Mouse (Mus musculus) CH12.LX (cell line): ENCODE results near the gene Pyurf. TPM values are rescaled to one million over a fixed set of nuclear protein-coding genes. Genes with fewer than 3 reads are reported as not detected.

Experiments
- DNase-seq: peaks from one replicate; pipeline ENCODE4 v3.0.0-alpha.2; 2013; ENCODE audit errors: extremely low read depth
- H3K27ac ChIP-seq: 2 replicates; pipeline ENCODE4 v1.5.1; 2012; ENCODE audit warnings: low read depth, mild to moderate bottlenecking, control low read depth, moderate library complexity; ENCODE audit not compliant: insufficient read depth
- H3K27me3 ChIP-seq: replicated peaks from 2 replicates; pipeline ENCODE3; 2012; ENCODE audit warnings: inconsistent platforms
- H3K36me3 ChIP-seq, 2 experiments: replicated peaks in 1 of 2; 2 replicates each; pipeline versions ENCODE3 to v1.6.1; 2012; ENCODE audit warnings: inconsistent platforms in 1 of 2, low read length in 1 of 2, mild to moderate bottlenecking in 1 of 2, mixed read lengths in 1 of 2, moderate library complexity in 1 of 2; ENCODE audit not compliant: control insufficient read depth in 1 of 2, insufficient read depth in 1 of 2
- H3K4me1 ChIP-seq, 2 experiments: 2 replicates each; pipeline ENCODE4 v1.6.1; 2012; ENCODE audit warnings: inconsistent platforms in 1 of 2, moderate library complexity in 1 of 2; ENCODE audit not compliant: insufficient read depth in 2 of 2, control insufficient read depth in 1 of 2
- H3K4me2 ChIP-seq: 2 replicates; pipeline ENCODE4 v1.6.1; 2012; ENCODE audit warnings: low read depth, mild to moderate bottlenecking, control low read depth; ENCODE audit not compliant: poor library complexity, insufficient read depth, severe bottlenecking
- H3K4me3 ChIP-seq, 3 experiments: fragments of 150-350 bp in 1 of 3; sonication (generic) in 1 of 3; replicated peaks in 1 of 3; 2 replicates each; pipeline versions ENCODE3 to v1.5.1; 2011 to 2012; ENCODE audit warnings: low read depth in 2 of 3, low read length in 2 of 3, mild to moderate bottlenecking in 2 of 3, moderate library complexity in 2 of 3, control low read depth in 1 of 3, improper control_type of control experiment in 1 of 3, inconsistent platforms in 1 of 3, mixed read lengths in 1 of 3; ENCODE audit not compliant: poor library complexity in 1 of 3
- H3K79me2 ChIP-seq: replicated peaks from 2 replicates; pipeline ENCODE4 v1.6.1; 2012; ENCODE audit warnings: mild to moderate bottlenecking, moderate library complexity; ENCODE audit not compliant: control insufficient read depth, poor library complexity, insufficient read depth, severe bottlenecking; ENCODE audit errors: extremely low read depth
- H3K9ac ChIP-seq: 2 replicates; pipeline ENCODE4 v1.6.1; 2012; ENCODE audit warnings: low read depth, mild to moderate bottlenecking, control low read depth, moderate library complexity; ENCODE audit not compliant: insufficient read depth
- H3K9me3 ChIP-seq: replicated peaks from 2 replicates; pipeline ENCODE3; 2012; ENCODE audit warnings: low read length, inconsistent platforms, mixed read lengths
- BHLHE40 ChIP-seq: IDR thresholded peaks from 2 replicates; pipeline ENCODE4 v1.6.1; 2011; ENCODE audit warnings: mild to moderate bottlenecking, low read depth, low read length, improper control_type of control experiment
- CTCF ChIP-seq, 2 experiments: IDR thresholded peaks in 1 of 2; conservative IDR thresholded peaks in 1 of 2; 2 replicates each; pipeline ENCODE4 v1.5.1; 2011 to 2012; ENCODE audit warnings: low read depth in 2 of 2, low read length in 2 of 2, improper control_type of control experiment in 1 of 2, inconsistent platforms in 1 of 2, mild to moderate bottlenecking in 1 of 2, moderate library complexity in 1 of 2
- E2F4 ChIP-seq: IDR thresholded peaks from 2 replicates; pipeline ENCODE4 v1.6.1; 2011; ENCODE audit warnings: low read depth, low read length, improper control_type of control experiment; ENCODE audit not compliant: insufficient replicate concordance
- ELF1 ChIP-seq: IDR thresholded peaks from 2 replicates; pipeline ENCODE4 v1.6.1; 2014; ENCODE audit warnings: low read depth, mild to moderate bottlenecking, inconsistent platforms, low read length, improper control_type of control experiment
- EP300 ChIP-seq: IDR thresholded peaks from 2 replicates; pipeline ENCODE4 v1.6.1; 2011; ENCODE audit warnings: low read length, improper control_type of control experiment
- ETS1 ChIP-seq: conservative IDR thresholded peaks from 2 replicates; pipeline ENCODE4 v1.6.1; 2012; ENCODE audit warnings: low read depth, mild to moderate bottlenecking, inconsistent platforms, low read length, improper control_type of control experiment, moderate library complexity
- HCFC1 ChIP-seq: IDR thresholded peaks from 2 replicates; pipeline ENCODE4 v1.6.1; 2012; ENCODE audit warnings: low read depth, mild to moderate bottlenecking, inconsistent platforms, low read length, improper control_type of control experiment
- IRF4 ChIP-seq: IDR thresholded peaks from 2 replicates; pipeline ENCODE4 v1.6.1; 2014; ENCODE audit warnings: low read depth, mild to moderate bottlenecking, inconsistent platforms, low read length, improper control_type of control experiment
- JUND ChIP-seq: conservative IDR thresholded peaks from 2 replicates; pipeline ENCODE4 v1.6.1; 2011; ENCODE audit warnings: low read depth, low read length, improper control_type of control experiment
- MAFK ChIP-seq: IDR thresholded peaks from 2 replicates; pipeline ENCODE4 v1.6.1; 2011; ENCODE audit warnings: low read length, improper control_type of control experiment; ENCODE audit not compliant: insufficient replicate concordance
- MAX ChIP-seq: IDR thresholded peaks from 2 replicates; pipeline ENCODE4 v1.6.1; 2011; ENCODE audit warnings: low read length, improper control_type of control experiment
- MAZ ChIP-seq: IDR thresholded peaks from 2 replicates; pipeline ENCODE4 v1.6.1; 2012; ENCODE audit warnings: low read depth, mild to moderate bottlenecking, inconsistent platforms, low read length, improper control_type of control experiment, moderate library complexity
- MEF2A ChIP-seq: IDR thresholded peaks from 2 replicates; pipeline ENCODE4 v1.6.1; 2014; ENCODE audit warnings: low read depth, mild to moderate bottlenecking, inconsistent platforms, low read length, improper control_type of control experiment, borderline replicate concordance
- MXI1 ChIP-seq: IDR thresholded peaks from 2 replicates; pipeline ENCODE4 v1.6.1; 2011; ENCODE audit warnings: mild to moderate bottlenecking, low read depth, low read length, improper control_type of control experiment
- MYC ChIP-seq: IDR thresholded peaks from 2 replicates; pipeline ENCODE4 v1.6.1; 2011; ENCODE audit warnings: low read depth, mild to moderate bottlenecking, improper control_type of control experiment, low read length
- PAX5 ChIP-seq: IDR thresholded peaks from 2 replicates; pipeline ENCODE4 v1.6.1; 2012; ENCODE audit warnings: low read length, inconsistent platforms, mixed read lengths
- POLR2A ChIP-seq: IDR thresholded peaks from 2 replicates; pipeline ENCODE4 v1.6.1; 2011; ENCODE audit warnings: low read depth, mild to moderate bottlenecking, improper control_type of control experiment, low read length
- RAD21 ChIP-seq: IDR thresholded peaks from 2 replicates; pipeline ENCODE4 v1.6.1; 2011; ENCODE audit warnings: low read depth, mild to moderate bottlenecking, low read length, improper control_type of control experiment, moderate library complexity
- RCOR1 ChIP-seq: conservative IDR thresholded peaks from 2 replicates; pipeline ENCODE4 v1.6.1; 2012; ENCODE audit warnings: low read depth, mild to moderate bottlenecking, inconsistent platforms, low read length, improper control_type of control experiment
- SIN3A ChIP-seq: IDR thresholded peaks from 2 replicates; pipeline ENCODE4 v1.6.1; 2012; ENCODE audit warnings: low read length, improper control_type of control experiment, inconsistent platforms
- SMC3 ChIP-seq: IDR thresholded peaks from 2 replicates; pipeline ENCODE4 v1.6.1; 2011; ENCODE audit warnings: low read depth, low read length, improper control_type of control experiment
- TBP ChIP-seq: conservative IDR thresholded peaks from 2 replicates; pipeline ENCODE4 v1.6.1; 2011; ENCODE audit warnings: low read depth, low read length, improper control_type of control experiment
- TCF12 ChIP-seq: IDR thresholded peaks from 2 replicates; pipeline ENCODE4 v1.6.1; 2014; ENCODE audit warnings: low read depth, mild to moderate bottlenecking, inconsistent platforms, low read length, improper control_type of control experiment
- USF2 ChIP-seq: conservative IDR thresholded peaks from 2 replicates; pipeline ENCODE4 v1.6.1; 2011; ENCODE audit warnings: low read depth, low read length, improper control_type of control experiment
- ZC3H11A ChIP-seq: IDR thresholded peaks from 2 replicates; pipeline ENCODE4 v1.6.1; 2012; ENCODE audit warnings: low read depth, mild to moderate bottlenecking, inconsistent platforms, low read length, improper control_type of control experiment
- ZNF384 ChIP-seq: IDR thresholded peaks from 2 replicates; pipeline ENCODE4 v1.6.1; 2012; ENCODE audit warnings: low read depth, low read length, improper control_type of control experiment, inconsistent platforms
- dilution Hi-C: fragments of 300-500 bp; cut with MboI; formaldehyde crosslinking; loops from 2 replicates; pipeline ENCODE4 v1.14.3; 2020; ENCODE audit warnings: low sequenced_read_pairs; ENCODE audit not compliant: extremely low pct_unique_long_range_greater_than_20kb, extremely low pct_ligation_motif_present
- in situ Hi-C: fragments of 300-500 bp; cut with MboI; formaldehyde crosslinking; loops from 3 replicates; pipeline ENCODE4 v1.14.3; 2019; ENCODE audit warnings: low sequenced_read_pairs, low pct_ligation_motif_present, low pct_unique_long_range_greater_than_20kb, mixed read lengths
- polyA plus RNA-seq: library from polyadenylated mRNA; unstranded; fragments of >175 nt; gene quantifications from 2 replicates; pipeline ENCODE4 v1.2.1, GENCODE M21; 2012; ENCODE audit warnings: low read depth; ENCODE audit not compliant: insufficient read length
- total RNA-seq, 2 experiments: library from RNA; depleted of rRNA; stranded (reverse); fragments of 300-350 nt in 1 of 2; fragments of >200 nt in 1 of 2; gene quantifications; 2 replicates each; pipeline ENCODE4 v1.2.3; 2012 to 2014

The Pyurf gene
- total and polyA plus RNA-seq, 3 experiments = 6.4 to 13.4 (median 6.8) TPM

DNA sequence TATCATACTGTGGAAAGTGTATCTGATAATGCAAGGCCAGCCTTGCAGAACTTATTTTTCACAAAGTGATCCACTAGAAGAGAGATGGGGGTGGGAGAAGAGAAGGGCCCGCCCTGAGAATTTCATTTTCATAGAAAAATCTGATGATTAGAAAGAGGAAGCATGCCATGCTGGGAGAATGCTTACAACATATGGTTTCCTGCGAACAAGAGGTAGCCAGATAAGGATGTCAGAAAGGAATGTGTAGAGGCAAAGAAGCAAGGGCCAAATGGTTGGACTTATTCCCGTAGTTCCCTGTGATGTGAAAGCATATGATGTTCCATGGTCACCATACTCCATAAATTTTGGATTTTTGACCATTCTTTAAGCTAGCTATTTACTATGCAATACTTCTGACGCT is 30.6 kb downstream of the Pyurf start:
- no peaks in the 10 kb centered on the region for H3K79me2 ChIP-seq
- TF ChIP-seq PAX5 (no peak), MAX (no peak), ETS1 (no peak), MAZ (no peak), JUND (no peak), TBP (no peak), USF2 (no peak), ELF1 (no peak), RAD21 (no peak), MEF2A (no peak)
- H3K9me3 ChIP-seq = no peaks in the 10 kb centered on the region
- H3K9ac ChIP-seq = no peak overlapping the region
- H3K27ac ChIP-seq = no peak overlapping the region
- H3K4me2 ChIP-seq = no peak overlapping the region
- DNase-seq = no peak
- peaks cover 0 to 29% of the 10 kb centered on the region in 2 experiments; a peak in 2 of 4 replicates for H3K4me1 ChIP-seq
- in situ Hi-C loops = no loop called here
- H3K4me3 ChIP-seq = no peak overlapping the region
- no peaks in the 10 kb centered on the region for H3K27me3 ChIP-seq
- dilution Hi-C loops = no loop called here
- H3K36me3 ChIP-seq = peaks cover 2 to 9% of the 10 kb centered on the region in 2 experiments

GRCm38 (mm10) chr6:57647256-57647655 is 44.6 kb downstream of the Pyurf start:
- dilution Hi-C loops = no loop called here

GRCm38 (mm10) chr6:57641789-57642188 is 50.1 kb downstream of the Pyurf start:
- dilution Hi-C loops = no loop called here
- Histone ChIP-seq H3K9me3 (no peaks in the 10 kb centered on the region), H3K27me3 (no peaks in the 10 kb centered on the region), H3K9ac (no peak overlapping the region), H3K27ac (no peak overlapping the region), H3K36me3 (peaks cover 0 to 9% of the 10 kb centered on the region in 2 experiments), H3K4me1 (no peaks in the 10 kb centered on the region), H3K4me2 (no peak overlapping the region), H3K4me3 (no peak overlapping the region), H3K79me2 (no peaks in the 10 kb centered on the region)
- no peak for DNase-seq
- in situ Hi-C loops = no loop called here
- TF ChIP-seq ZC3H11A (no peak), SMC3 (no peak), MAX (no peak), PAX5 (no peak), MXI1 (no peak), MEF2A (no peak), MAFK (no peak), MAZ (no peak), E2F4 (no peak), CTCF (conservative IDR thresholded peaks at IDR 0.05 in 1 of 2, IDR thresholded peaks at IDR 0.05 in 1 of 2; ENCODE audit: low read depth in 2 of 2, low read length in 2 of 2) (no peak), RAD21 (no peak), ZNF384 (no peak), USF2 (no peak), TCF12 (no peak), IRF4 (no peak), SIN3A (no peak), BHLHE40 (no peak), EP300 (no peak), MYC (no peak), HCFC1 (no peak)

More at GRCm38 (mm10) chr6:57647256-57647655, 44.6 kb downstream of the Pyurf start:
- Histone ChIP-seq H3K36me3 (peaks cover 3 to 13% of the 10 kb centered on the region in 2 experiments), H3K27ac (no peak overlapping the region)
- TF ChIP-seq RCOR1 = no peak
- TF ChIP-seq ZC3H11A = no peak
- TF ChIP-seq POLR2A = no peak
- TF ChIP-seq, all 38 proteins: peak for 0
- Histone ChIP-seq H3K27me3 (no peaks in the 10 kb centered on the region), H3K4me3 (no peak overlapping the region), H3K4me2 (no peak overlapping the region), H3K9ac (no peak overlapping the region), H3K4me1 (no peaks in the 10 kb centered on the region), H3K9me3 (no peaks in the 10 kb centered on the region), H3K79me2 (no peaks in the 10 kb centered on the region)
- in situ Hi-C loops = no loop called here
- DNase-seq = no peak
